Comparison of ENCODE assay signal across 10 mouse cellular contexts in the genomic region with DNA sequence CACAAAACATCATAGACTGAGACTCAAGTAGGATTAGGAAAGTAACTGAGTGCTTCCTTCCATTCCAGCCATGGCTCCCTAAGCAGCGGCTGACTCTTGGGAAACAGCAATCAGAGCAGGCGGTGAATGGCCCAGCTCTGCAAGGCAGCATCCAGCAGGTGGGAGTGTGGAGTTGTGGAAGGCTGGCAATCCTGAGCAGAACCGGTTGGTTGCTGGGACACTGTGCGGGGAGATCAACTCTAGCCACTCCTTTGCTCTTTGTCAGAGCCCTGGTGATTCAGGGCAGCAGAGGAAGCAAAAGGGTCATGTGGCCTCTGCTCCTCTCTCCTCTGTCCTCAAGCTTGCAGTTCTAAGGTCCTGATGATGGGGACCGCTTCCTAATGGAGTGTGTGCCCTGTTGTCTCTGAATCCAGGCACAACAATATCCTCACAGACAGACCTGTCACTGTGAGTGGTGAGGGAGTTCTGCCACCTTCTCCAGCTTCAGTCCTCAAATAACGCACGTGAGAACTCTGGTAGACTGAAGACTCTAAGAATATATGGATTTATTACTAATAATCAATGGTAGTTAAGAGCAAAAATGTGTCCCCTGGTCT. TPM values are rescaled to one million over a fixed set of nuclear protein-coding genes. Genes with fewer than 3 reads are reported as not detected.
DNase-seq lines count a peak whose midpoint lies in the region; ATAC-seq and TF ChIP-seq lines count a peak whose summit lies in the region.
"Had no signal": no experiment of that assay in that cellular context is flagged by ENCODE, and none has a peak within 500 bp of the region (broad histone marks: within the 10 kb centered on the region; RNA-seq: fewer than 3 reads in every experiment).

No protein-coding gene starts in this region.

- no peak for TF ChIP-seq POLR2A in liver, adult 2 months (IDR thresholded peaks at IDR 0.05; ENCODE audit: extremely low read depth, insufficient read depth, low read length)

- 21% methylated on average over 7 of the region's 7 CpGs for WGBS in embryonic facial prominence, embryonic 15.5 days
- 27% methylated on average over 7 of the region's 7 CpGs for WGBS in heart, embryonic 12.5 days
- WGBS in kidney, embryonic 14.5 days = 23% methylated on average over 7 of the region's 7 CpGs
- WGBS in liver, adult 2 months = 25% methylated on average over 7 of the region's 7 CpGs
- WGBS in neural tube, embryonic 11.5 days = 27% methylated on average over 7 of the region's 7 CpGs

- H3K4me3 ChIP-seq in embryonic facial prominence, embryonic 15.5 days (replicated peaks) = no peak overlapping the region
- no peak overlapping the region for H3K4me3 ChIP-seq in heart, embryonic 12.5 days
- no peak overlapping the region for H3K4me3 ChIP-seq in kidney, embryonic 14.5 days (ENCODE audit: low read length)
- no peak overlapping the region for H3K4me3 ChIP-seq in liver, adult 2 months (ENCODE audit: insufficient read depth, low read depth, low read length)
- no peak overlapping the region for H3K4me3 ChIP-seq in neural tube, embryonic 11.5 days (ENCODE audit: low read depth, low read length)
- H3K4me3 ChIP-seq: myocyte had no signal

- peak; percentile 51 for DNase-seq in thymus, postnatal 4 days
- no peak for DNase-seq in thymus, postnatal 10 days (ENCODE audit: low spot score in 2 of 2)
- DNase-seq in liver, adult 2 months (ENCODE audit: extremely low read depth, low read depth, low spot score) = no peak
- DNase-seq in neural tube, embryonic 11.5 days (ENCODE audit: low spot score) = peak; percentile 78
- DNase-seq in urinary bladder, adult 18-20 months (ENCODE audit: low spot score in 2 of 2) = peak; percentile 67 to 68

- TF ChIP-seq CTCF in liver, adult 2 months (IDR thresholded peaks at IDR 0.05; ENCODE audit: low read depth, low read length) = peak; percentile 75

- no peaks in the 10 kb centered on the region for H3K36me3 ChIP-seq in embryonic facial prominence, embryonic 15.5 days
- no peaks in the 10 kb centered on the region for H3K36me3 ChIP-seq in heart, embryonic 12.5 days
- H3K36me3 ChIP-seq in kidney, embryonic 14.5 days (ENCODE audit: control insufficient read depth, insufficient read depth, low read length) = no peaks in the 10 kb centered on the region
- H3K36me3 ChIP-seq in liver, adult 2 months (ENCODE audit: control insufficient read depth, insufficient read depth, low read length) = no peaks in the 10 kb centered on the region
- no peaks in the 10 kb centered on the region for H3K36me3 ChIP-seq in neural tube, embryonic 11.5 days (ENCODE audit: control insufficient read depth, insufficient read depth, low read length)
- H3K36me3 ChIP-seq: G1E had no signal

- H3K27ac ChIP-seq in embryonic facial prominence, embryonic 15.5 days (replicated peaks) = no peak overlapping the region
- no peak overlapping the region for H3K27ac ChIP-seq in heart, embryonic 12.5 days (ENCODE audit: poor library complexity, severe bottlenecking)
- H3K27ac ChIP-seq in kidney, embryonic 14.5 days (ENCODE audit: low read depth, low read length) = no peak overlapping the region
- H3K27ac ChIP-seq in liver, adult 2 months (replicated peaks; ENCODE audit: insufficient read depth, low read depth, low read length) = no peak overlapping the region
- no peak overlapping the region for H3K27ac ChIP-seq in neural tube, embryonic 11.5 days (ENCODE audit: low read depth, low read length)

- H3K4me1 ChIP-seq in embryonic facial prominence, embryonic 15.5 days = no peaks in the 10 kb centered on the region
- no peaks in the 10 kb centered on the region; the same call in 1 of the 2 replicates for H3K4me1 ChIP-seq in heart, embryonic 12.5 days (replicated peaks)
- no peaks in the 10 kb centered on the region for H3K4me1 ChIP-seq in kidney, embryonic 14.5 days (ENCODE audit: control insufficient read depth, insufficient read depth, low read length)
- no peaks in the 10 kb centered on the region for H3K4me1 ChIP-seq in liver, adult 2 months (ENCODE audit: control insufficient read depth, insufficient read depth, low read length)
- H3K4me1 ChIP-seq in neural tube, embryonic 11.5 days (ENCODE audit: control insufficient read depth, insufficient read depth, low read length) = no peaks in the 10 kb centered on the region

- no peaks in the 10 kb centered on the region for H3K79me2 ChIP-seq in liver, adult 2 months (ENCODE audit: control insufficient read depth, insufficient read depth, low read length)

- no peaks in the 10 kb centered on the region for H3K27me3 ChIP-seq in embryonic facial prominence, embryonic 15.5 days
- H3K27me3 ChIP-seq in heart, embryonic 12.5 days (replicated peaks) = peaks cover 6% of the 10 kb centered on the region
- no peaks in the 10 kb centered on the region for H3K27me3 ChIP-seq in kidney, embryonic 14.5 days (ENCODE audit: control insufficient read depth, insufficient read depth, low read length)
- H3K27me3 ChIP-seq in liver, adult 2 months (ENCODE audit: control insufficient read depth, insufficient read depth, low read length) = no peaks in the 10 kb centered on the region
- H3K27me3 ChIP-seq in neural tube, embryonic 11.5 days (ENCODE audit: control insufficient read depth, insufficient read depth, low read length) = no peaks in the 10 kb centered on the region

- no peak overlapping the region for H3K9ac ChIP-seq in embryonic facial prominence, embryonic 15.5 days
- H3K9ac ChIP-seq in heart, embryonic 12.5 days = no peak overlapping the region
- H3K9ac ChIP-seq in kidney, embryonic 14.5 days (ENCODE audit: low read depth, low read length) = no peak overlapping the region
- no peak overlapping the region for H3K9ac ChIP-seq in liver, adult 2 months (ENCODE audit: low read depth, low read length)
- H3K9ac ChIP-seq in neural tube, embryonic 11.5 days (ENCODE audit: low read length) = 0 out of 2 replicates have a peak overlapping the region, but pooled peaks have one; percentile 1

- H3K9me3 ChIP-seq in embryonic facial prominence, embryonic 15.5 days (replicated peaks) = no peaks in the 10 kb centered on the region
- H3K9me3 ChIP-seq in heart, embryonic 12.5 days (replicated peaks) = no peaks in the 10 kb centered on the region
- H3K9me3 ChIP-seq in kidney, embryonic 14.5 days (ENCODE audit: control insufficient read depth, low read length) = no peaks in the 10 kb centered on the region
- H3K9me3 ChIP-seq in neural tube, embryonic 11.5 days (ENCODE audit: control insufficient read depth, low read length) = no peaks in the 10 kb centered on the region
- H3K9me3 ChIP-seq: G1E had no signal

- ATAC-seq in embryonic facial prominence, embryonic 15.5 days (ENCODE audit: insufficient number of reproducible peaks, low FRiP score, low TSS enrichment, low read depth) = peak; percentile 87
- peak; percentile 76; the same call in 1 of the 2 replicates for ATAC-seq in heart, embryonic 12.5 days (ENCODE audit: insufficient number of reproducible peaks, low FRiP score)
- peak; percentile 86 for ATAC-seq in kidney, embryonic 14.5 days (ENCODE audit: low FRiP score, low TSS enrichment)
- ATAC-seq in neural tube, embryonic 11.5 days (ENCODE audit: insufficient read depth, low FRiP score, low TSS enrichment) = peak; percentile 83

- H3K4me2 ChIP-seq in embryonic facial prominence, embryonic 15.5 days (replicated peaks) = no peak overlapping the region
- H3K4me2 ChIP-seq in heart, embryonic 12.5 days = no peak overlapping the region
- H3K4me2 ChIP-seq in kidney, embryonic 14.5 days (replicated peaks; ENCODE audit: low read depth, low read length) = no peak overlapping the region
- no peak overlapping the region for H3K4me2 ChIP-seq in neural tube, embryonic 11.5 days (ENCODE audit: low read depth)

RNA-seq across cellular contexts. Expression of gene 4930564D02Rik, which starts 11.7 kb away (rescaled TPM):
- not detected in 2 replicates for polyA plus RNA-seq in embryonic facial prominence, embryonic 15.5 days (2015; fragmentation: Nextera tagmentation; extraction: Ambion mirVana)
- not detected in 2 replicates for polyA plus RNA-seq in heart, embryonic 12.5 days (2016; fragmentation: Nextera tagmentation; extraction: Ambion mirVana)
- polyA plus RNA-seq in kidney, embryonic 14.5 days (2014; fragmentation: Nextera tagmentation; extraction: Ambion mirVana) = not detected in 2 replicates
- not detected in 2 replicates for total RNA-seq in liver, adult 2 months (2014; rRNA removed)
- polyA plus RNA-seq in liver, adult 2 months (2012; rRNA removed) = not detected in 2 replicates
- polyA plus RNA-seq in neural tube, embryonic 11.5 days (2014; fragmentation: Nextera tagmentation; extraction: Ambion mirVana) = not detected in 2 replicates
- total RNA-seq: G1E had no signal
- polyA plus RNA-seq: G1E, myocyte had no signal

RNA-seq across cellular contexts. Expression of gene Cttnbp2nl, which starts 25.4 kb away (rescaled TPM):
- 25.9 and 29.9 TPM in 2 replicates for polyA plus RNA-seq in embryonic facial prominence, embryonic 15.5 days (2015; fragmentation: Nextera tagmentation; extraction: Ambion mirVana)
- 40.1 and 43.3 TPM in 2 replicates for polyA plus RNA-seq in heart, embryonic 12.5 days (2016; fragmentation: Nextera tagmentation; extraction: Ambion mirVana)
- 11.5 and 27.4 TPM in 2 replicates for polyA plus RNA-seq in kidney, embryonic 14.5 days (2014; fragmentation: Nextera tagmentation; extraction: Ambion mirVana)
- total RNA-seq in liver, adult 2 months (2014; rRNA removed) = 1.8 and 2.2 TPM in 2 replicates
- polyA plus RNA-seq in liver, adult 2 months (2012; rRNA removed) = 0.54 and 0.58 TPM in 2 replicates
- 51.0 and 55.7 TPM in 2 replicates for polyA plus RNA-seq in neural tube, embryonic 11.5 days (2014; fragmentation: Nextera tagmentation; extraction: Ambion mirVana)

Comparison
In these comparisons a context has a peak if more than half of its experiments do, and no peak if none do; other contexts are left out.
1. DNase-seq: peak in thymus, postnatal 4 days (single experiment), neural tube, embryonic 11.5 days (single experiment) and urinary bladder, adult 18-20 months (2 of 2); none in thymus, postnatal 10 days (0 of 2) and liver, adult 2 months (single experiment).
2. Peak in every context shown above with its lines, with median percentiles within 50 percentile points of each other: ATAC-seq.